Mouse (Mus musculus) adrenal gland, postnatal 25 days (tissue): ENCODE measurements around the gene Slc25a23. TPM values are rescaled to one million over a fixed set of nuclear protein-coding genes. Genes with fewer than 3 reads are reported as not detected.
A peak's percentile ranks its signal among the peaks of the same experiment; 100 is the strongest.

Experiments used
- DNase-seq: peaks from one replicate; pipeline ENCODE4 v3.0.0; 2021; ENCODE audit warnings: mixed read lengths
- total RNA-seq: library from RNA; stranded (reverse); gene quantifications from 2 replicates; pipeline ENCODE4 v1.2.3, GENCODE M21; 2021

The Slc25a23 gene
- total RNA-seq, 1 experiment from 2014 or later, result 96.3 TPM

DNA sequence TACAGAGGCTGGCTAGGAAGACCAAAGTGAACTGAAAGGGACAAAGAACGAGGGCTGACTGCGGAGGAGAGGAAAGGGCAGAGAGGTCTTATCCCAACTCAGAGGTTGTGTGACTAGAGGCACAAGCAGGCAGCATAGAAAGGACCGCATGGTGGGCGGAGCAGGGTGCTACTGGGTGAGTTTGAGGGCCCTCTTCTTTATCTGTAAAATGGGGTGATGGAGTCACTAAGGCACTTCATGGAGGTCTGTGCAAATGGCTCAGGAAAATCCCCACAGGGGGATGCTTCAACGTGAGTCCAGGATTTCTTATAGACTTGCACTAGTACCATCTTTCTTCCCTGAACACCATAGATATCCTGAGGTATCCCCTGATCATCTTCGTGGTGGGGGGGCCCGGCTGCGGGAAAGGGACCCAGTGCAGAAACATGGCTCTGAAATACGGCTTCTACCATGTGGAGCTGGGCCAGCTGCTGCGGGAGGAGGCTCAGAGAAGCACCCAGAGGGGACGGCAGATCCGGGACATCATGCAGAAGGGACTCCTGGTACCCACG, 47.3 kb downstream of the Slc25a23 start:
- DNase-seq, result no peak

DNA sequence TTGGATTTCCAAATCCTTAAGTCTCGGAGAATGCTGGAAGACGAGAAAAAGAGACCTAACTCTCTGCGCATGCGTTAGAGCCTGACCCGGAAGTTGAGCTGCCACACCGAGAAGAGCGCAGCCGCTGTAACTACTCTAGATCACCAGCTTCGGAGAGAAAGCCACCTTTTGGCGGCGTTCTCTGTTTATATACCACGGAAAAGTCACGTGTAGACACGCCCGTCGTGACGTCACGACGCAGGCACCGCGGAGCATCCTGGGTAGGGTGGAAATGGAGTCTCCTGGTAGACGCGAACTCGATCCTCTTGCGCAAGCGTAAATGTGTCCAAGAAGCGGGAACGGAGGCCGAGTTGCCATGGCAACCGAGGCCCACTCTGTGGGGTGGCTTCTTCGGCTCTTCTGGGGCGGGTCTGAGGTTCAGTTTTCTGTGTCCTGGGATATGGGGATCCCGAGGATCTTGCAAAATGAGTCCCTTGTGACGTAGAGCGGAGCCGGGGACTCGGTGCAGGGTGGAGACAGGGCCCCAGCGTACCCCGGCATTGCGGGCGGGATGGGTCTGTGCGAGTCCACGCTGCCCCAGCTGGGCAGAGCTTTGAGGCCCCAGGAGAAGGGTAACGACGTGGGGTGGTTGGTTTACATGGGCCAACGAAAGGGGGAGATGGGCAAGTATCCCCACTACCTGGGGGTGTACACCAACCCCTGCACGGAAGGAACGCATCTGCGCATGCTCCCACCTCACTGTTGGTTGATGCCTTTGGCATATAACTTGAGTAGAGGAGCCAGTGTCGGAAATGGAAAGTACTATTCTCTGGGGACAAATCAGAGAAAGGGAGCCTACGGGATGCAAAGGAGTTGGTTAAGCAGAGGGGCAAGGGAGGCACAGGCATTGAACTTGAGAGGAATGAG, 48.2 kb downstream of the Slc25a23 start, which contains the start of the genes Gtf2f1 and Gm17949:
Gene Gtf2f1, minus strand, starts transcription at position 53 of the 906 bp plus-strand sequence.
Gene Gm17949, plus strand, starts transcription at position 234 of the 906 bp plus-strand sequence.
- DNase-seq, result peak; percentile 89

DNA sequence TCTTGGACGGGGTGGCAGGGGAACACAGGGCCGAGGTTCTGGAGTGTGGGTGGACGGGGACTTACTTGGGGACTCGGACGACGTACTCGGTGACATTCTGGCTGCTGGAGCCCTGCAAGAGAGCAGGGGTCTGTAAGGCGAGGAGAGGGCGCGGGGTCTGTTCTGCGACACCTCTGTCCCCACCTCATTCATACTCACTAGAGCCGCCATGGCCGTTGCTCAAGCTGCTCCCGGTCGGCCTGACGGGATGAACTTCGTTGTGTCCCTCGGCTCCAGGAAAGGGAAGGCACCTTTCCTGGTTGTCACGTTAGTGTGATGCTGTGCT, 48.8 kb downstream of the Slc25a23 start:
- DNase-seq, result no peak

DNA sequence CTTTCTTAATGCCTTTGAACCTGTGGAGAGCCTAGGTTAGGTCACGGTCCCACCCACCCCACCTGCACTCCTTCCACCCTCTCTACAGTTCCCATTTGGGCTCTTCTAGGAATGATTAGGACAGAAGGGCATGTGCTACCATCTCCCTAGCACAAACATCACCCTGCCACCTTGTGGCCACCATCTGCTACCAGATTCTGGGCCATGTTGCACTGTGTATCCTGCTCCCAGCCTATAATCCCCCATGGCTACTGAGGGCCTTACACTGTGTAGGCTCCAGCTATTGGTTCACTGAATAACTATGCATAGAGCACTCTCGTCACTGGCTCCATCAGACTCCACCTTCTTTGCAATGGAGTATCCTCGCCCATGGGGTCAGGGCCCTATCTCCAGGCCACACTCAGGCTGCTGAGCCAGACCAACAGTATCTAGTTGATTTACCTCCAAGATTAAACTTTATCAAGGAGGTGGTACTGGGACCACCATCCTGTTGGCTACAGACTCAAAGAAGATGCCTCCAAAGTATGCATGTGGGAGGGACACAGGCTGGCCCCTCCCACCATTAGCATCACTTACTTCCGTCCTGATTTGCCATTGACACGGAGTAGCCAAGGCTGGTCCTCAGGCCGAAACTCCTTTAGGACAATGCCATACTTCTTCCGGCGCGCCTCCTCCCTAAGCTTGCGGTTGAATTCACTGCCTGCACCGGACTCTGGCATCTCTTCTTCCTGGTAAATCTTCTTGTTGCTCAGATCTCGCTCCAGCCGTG, 52.3 kb downstream of the Slc25a23 start:
- no peak for DNase-seq

DNA sequence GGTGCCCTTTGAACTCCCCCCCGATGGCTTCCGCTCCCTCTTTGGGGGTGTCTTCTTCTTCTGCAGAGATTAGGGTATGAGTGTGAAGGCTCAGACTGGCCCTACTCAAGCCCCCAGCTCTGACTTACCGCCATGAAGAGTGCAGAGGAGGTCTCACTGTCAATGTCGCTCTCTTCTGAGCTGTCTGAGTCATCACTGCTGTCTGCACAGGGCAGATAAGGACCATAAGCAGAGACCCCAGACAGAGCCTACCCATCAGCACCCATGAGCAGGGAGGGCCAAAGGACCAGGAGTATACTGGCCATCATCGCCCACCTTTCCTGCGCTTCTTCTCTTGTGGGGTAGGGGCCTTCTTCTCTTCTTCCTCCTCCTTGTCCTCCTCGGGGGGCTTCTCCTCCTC, 55.7 kb downstream of the Slc25a23 start:
- no peak for DNase-seq

DNA sequence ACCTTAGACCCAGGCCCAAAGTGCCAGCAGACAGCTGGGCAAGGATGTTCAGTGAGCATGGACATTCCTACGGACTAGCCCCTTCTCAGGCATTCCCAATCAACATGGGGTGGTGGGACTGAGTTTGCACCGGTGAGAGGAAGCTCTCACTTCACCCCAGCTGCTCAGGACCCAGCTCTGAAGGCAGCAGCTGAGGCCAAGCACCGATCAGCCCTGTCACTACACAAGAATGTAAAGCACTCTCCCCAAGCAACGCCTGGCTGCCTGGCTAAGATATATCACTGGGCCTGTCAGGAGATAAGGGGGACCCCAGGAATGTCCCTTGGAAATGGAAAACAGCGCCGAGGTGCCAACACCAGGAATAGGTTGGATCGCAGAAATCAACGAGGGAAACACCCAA, 58.4 kb downstream of the Slc25a23 start:
- DNase-seq, result no peak

DNA sequence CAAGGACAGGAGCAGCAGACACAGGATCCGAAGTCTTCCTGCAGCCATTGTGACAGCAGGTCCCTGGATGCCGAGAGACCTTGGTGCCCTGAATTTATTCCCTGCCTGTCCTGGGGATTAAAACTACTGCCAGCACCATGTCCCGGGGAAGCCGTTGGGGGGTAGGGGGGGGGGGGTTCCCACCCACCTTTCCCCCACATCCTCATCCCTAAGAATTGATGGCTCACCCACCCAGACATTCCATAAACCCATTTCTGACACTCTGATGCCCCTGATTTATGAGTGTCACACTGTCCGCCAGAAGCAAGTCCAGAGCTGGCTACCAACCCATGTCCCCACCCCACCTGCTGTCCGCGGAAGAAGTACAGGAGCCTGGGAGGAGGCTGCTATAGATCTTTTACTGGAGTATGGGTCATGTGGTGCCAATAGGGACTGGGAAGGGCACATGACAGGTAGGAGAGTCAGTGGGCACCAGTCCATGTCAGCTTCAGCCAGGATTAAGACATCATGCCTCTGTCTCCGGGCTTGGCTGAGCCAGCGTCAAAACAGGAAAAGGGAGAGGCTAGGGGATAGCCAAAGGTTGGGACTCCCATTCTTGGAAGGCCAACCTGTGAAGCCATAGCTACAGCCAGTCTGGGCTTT, 59.6 kb downstream of the Slc25a23 start, which contains the start of gene Pspn:
Gene Pspn, minus strand, starts transcription at position 51 of the 642 bp plus-strand sequence.
- no peak for DNase-seq

DNA sequence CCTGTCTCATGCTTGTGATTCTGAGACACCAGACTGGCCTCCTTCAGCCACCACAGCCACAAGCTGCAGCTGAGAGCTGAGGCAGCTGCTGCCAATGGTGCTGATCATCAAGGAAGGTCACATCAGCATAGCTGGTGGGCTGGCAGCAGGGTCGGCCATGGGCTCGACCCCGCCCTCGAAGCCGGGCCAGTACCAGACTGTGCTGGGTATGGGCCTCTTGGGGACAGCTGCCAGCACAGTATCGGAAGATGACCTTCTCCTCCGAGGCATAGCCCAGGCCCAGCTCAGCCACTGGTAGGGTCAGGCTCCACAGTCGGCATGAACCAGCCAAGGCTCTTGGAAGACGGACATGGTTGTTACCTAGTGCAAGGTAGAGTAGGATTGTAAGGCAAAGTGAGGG, 60.2 kb downstream of the Slc25a23 start:
- DNase-seq, result peak; percentile 42

DNA sequence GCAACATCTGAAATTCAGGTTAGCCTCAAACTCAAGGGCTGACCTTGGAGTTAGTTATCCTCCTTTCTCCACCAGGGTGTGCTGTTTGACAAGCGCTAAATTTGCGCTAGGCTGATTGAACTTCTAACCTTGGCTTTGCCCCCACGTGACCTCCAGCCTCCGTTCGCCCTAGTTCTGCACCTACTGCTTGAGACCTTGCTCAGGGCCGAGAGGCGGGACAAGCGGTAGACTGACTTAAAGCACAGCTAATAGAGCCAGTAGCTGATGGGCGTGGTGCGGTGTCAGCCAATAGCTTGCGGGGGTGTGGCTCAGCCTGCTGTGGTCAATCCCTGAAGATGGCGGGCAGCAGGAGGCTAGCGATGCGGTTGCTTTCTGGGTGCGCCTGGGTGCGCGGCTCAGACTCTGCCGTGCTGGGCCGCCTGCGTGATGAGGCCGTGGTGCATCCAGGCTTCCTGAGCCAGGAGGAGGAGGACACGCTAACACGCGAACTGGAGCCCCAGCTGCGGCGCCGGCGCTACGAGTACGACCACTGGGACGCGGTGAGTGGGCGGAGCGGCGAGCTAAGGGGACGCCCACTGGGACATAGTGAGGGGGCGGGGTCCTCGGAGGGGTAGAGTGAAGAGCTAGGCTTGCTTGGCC, 62.5 kb downstream of the Slc25a23 start, which contains the start of gene Alkbh7:
Gene Alkbh7, plus strand, starts transcription at position 311 of the 639 bp plus-strand sequence.
- peak; percentile 93 for DNase-seq

DNA sequence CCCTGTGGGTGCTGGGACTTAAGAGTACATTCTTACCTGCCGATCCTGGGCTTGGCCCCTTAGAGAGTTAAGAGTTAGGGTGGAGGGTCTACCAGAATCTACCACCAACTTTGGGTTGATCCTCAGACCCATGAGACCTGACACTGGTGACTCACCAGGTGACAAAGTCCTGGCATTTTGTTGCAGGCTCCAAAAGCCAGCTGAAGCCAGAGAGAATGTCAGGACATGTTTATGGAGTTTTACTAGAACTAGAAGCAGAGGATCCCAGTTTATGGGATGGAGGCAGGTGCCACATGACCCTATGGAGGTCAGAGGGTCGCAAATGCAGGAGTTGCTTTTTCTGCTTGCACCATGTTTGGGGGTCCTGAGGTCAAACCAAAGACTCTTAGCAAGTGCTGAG, 63.2 kb downstream of the Slc25a23 start:
- DNase-seq, result no peak

DNA sequence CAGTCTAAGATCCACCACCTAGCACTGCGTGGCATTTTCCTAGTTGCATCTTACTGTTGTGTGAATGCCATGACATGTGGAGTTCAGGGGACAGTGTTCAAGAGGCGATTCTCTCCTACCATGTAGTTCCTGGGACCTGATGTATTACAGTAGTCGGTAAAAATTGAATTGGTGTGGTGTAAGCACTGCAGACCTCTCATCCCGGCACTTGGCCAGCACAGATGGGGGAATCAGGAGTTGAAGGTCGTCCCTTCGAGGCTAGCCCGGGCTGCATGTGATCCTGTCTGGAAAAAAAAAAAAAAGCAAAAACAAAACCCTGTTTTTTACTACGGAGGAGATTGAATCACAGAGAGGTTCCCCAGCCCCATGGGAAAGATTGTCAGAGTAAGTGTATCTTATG, 64.6 kb downstream of the Slc25a23 start:
- peak; percentile 53 for DNase-seq

Other genes with a start within 250 kb of the Slc25a23 start
- 6.9 and 11.1 TPM in 2 replicates for gene Rfx2, start 228.8 kb downstream of the Slc25a23 start, total RNA-seq
- 0.71 and 0.76 TPM in 2 replicates for gene Acsbg2, start 185.4 kb downstream of the Slc25a23 start, total RNA-seq
- 5.4 and 8.9 TPM in 2 replicates for gene 1700061G19Rik, start 184.4 kb downstream of the Slc25a23 start, total RNA-seq
- gene Mllt1, start 124.4 kb downstream of the Slc25a23 start, total RNA-seq, result 36.2 and 36.3 TPM in 2 replicates
- 0.38 and 0.70 TPM in 2 replicates for gene Acer1, start 77.7 kb downstream of the Slc25a23 start, total RNA-seq
- 106 and 120 TPM in 2 replicates for gene Clpp, start 69.6 kb downstream of the Slc25a23 start, total RNA-seq
- 67.3 and 95.1 TPM in 2 replicates for gene Alkbh7, start 62.5 kb downstream of the Slc25a23 start, total RNA-seq
- gene Pspn, start 59.8 kb downstream of the Slc25a23 start, total RNA-seq, result 0.76 and 2.3 TPM in 2 replicates
- gene Gtf2f1, start 48.6 kb downstream of the Slc25a23 start, total RNA-seq, result 46.1 and 55.3 TPM in 2 replicates
- gene Gm17949, start 48.4 kb downstream of the Slc25a23 start, total RNA-seq, result 0.64 TPM in 1 of 2 replicates, not detected in the other
- gene Khsrp, start 28.3 kb downstream of the Slc25a23 start, total RNA-seq, result 94.9 and 115 TPM in 2 replicates
- not detected in 2 replicates for gene Slc25a41, start 18.2 kb downstream of the Slc25a23 start, total RNA-seq
- gene Crb3, start 758 bp downstream of the Slc25a23 start, total RNA-seq, result 1.4 TPM in 1 of 2 replicates, not detected in the other
- gene Dennd1c, start 18.7 kb upstream of the Slc25a23 start, total RNA-seq, result 1.6 TPM in 1 of 2 replicates, not detected in the other
- gene Tubb4a, start 27.9 kb upstream of the Slc25a23 start, total RNA-seq, result 4.0 and 5.0 TPM in 2 replicates
- 0.39 and 0.71 TPM in 2 replicates for gene Tnfsf9, start 45.5 kb upstream of the Slc25a23 start, total RNA-seq
- gene Cd70, start 89.9 kb upstream of the Slc25a23 start, total RNA-seq, result not detected in 2 replicates
- not detected in 2 replicates for gene Tnfsf14, start 134.3 kb upstream of the Slc25a23 start, total RNA-seq
- 280 and 456 TPM in 2 replicates for gene C3, start 168.3 kb upstream of the Slc25a23 start, total RNA-seq
- gene Gpr108, start 188.6 kb upstream of the Slc25a23 start, total RNA-seq, result 81.0 and 96.4 TPM in 2 replicates
- 51.9 and 64.8 TPM in 2 replicates for gene Trip10, start 189.6 kb upstream of the Slc25a23 start, total RNA-seq
- gene Vav1, start 219.2 kb upstream of the Slc25a23 start, total RNA-seq, result 1.1 and 1.7 TPM in 2 replicates